Mouse (Mus musculus): ENCODE results near the gene Gm47841.

Gm47841 gene

GRCm38 (mm10) chr15:101075150-101075549, 28.0 kb upstream of the Gm47841 start:
- DNase-seq (ENCODE audit: low spot score in 2 of 2): no peak

- no peak for DNase-seq (ENCODE audit: low spot score in 2 of 2)
Observed at GRCm38 (mm10) chr15:101074067-101074466, 26.9 kb upstream of the Gm47841 start.

GRCm38 (mm10) chr15:101072736-101073135, 25.5 kb upstream of the Gm47841 start:
- no peak for DNase-seq (ENCODE audit: low spot score in 2 of 2)

- no peak for DNase-seq (ENCODE audit: low spot score in 2 of 2)
Observed at GRCm38 (mm10) chr15:101070762-101071161, 23.6 kb upstream of the Gm47841 start.

- no peak for DNase-seq (ENCODE audit: low spot score in 2 of 2)
Observed at GRCm38 (mm10) chr15:101069641-101070190, 22.5 kb upstream of the Gm47841 start.

GRCm38 (mm10) chr15:101068671-101069070, 21.5 kb upstream of the Gm47841 start:
- no peak for DNase-seq (ENCODE audit: low spot score in 2 of 2)

- no peak for DNase-seq (ENCODE audit: low spot score in 2 of 2)
Observed at GRCm38 (mm10) chr15:101068029-101068428, 20.8 kb upstream of the Gm47841 start.

GRCm38 (mm10) chr15:101066920-101067696, 19.9 kb upstream of the Gm47841 start:
- no peak for DNase-seq (ENCODE audit: low spot score in 2 of 2)

- no peak for DNase-seq (ENCODE audit: low spot score in 2 of 2)
Observed at GRCm38 (mm10) chr15:101066364-101066847, 19.2 kb upstream of the Gm47841 start.

- DNase-seq (ENCODE audit: low spot score in 2 of 2): no peak
Observed at GRCm38 (mm10) chr15:101065069-101065468, 17.9 kb upstream of the Gm47841 start.

GRCm38 (mm10) chr15:101060280-101060852, 13.2 kb upstream of the Gm47841 start:
- DNase-seq (ENCODE audit: low spot score in 2 of 2): no peak

GRCm38 (mm10) chr15:101059570-101060279, 12.5 kb upstream of the Gm47841 start:
- no peak for DNase-seq (ENCODE audit: low spot score in 2 of 2)

GRCm38 (mm10) chr15:101056225-101056624, 9.0 kb upstream of the Gm47841 start:
- DNase-seq (ENCODE audit: low spot score in 2 of 2): peak in 1 of 2 experiments; percentile 75

GRCm38 (mm10) chr15:101054541-101054940, 7.3 kb upstream of the Gm47841 start:
- DNase-seq (ENCODE audit: low spot score in 2 of 2): no peak

GRCm38 (mm10) chr15:101053832-101054459, 6.7 kb upstream of the Gm47841 start:
- DNase-seq (ENCODE audit: low spot score in 2 of 2): no peak

GRCm38 (mm10) chr15:101052560-101053501, 5.6 kb upstream of the Gm47841 start:
- no peak for DNase-seq (ENCODE audit: low spot score in 2 of 2)

- no peak for DNase-seq (ENCODE audit: low spot score in 2 of 2)
Observed at GRCm38 (mm10) chr15:101051869-101052268, 4.7 kb upstream of the Gm47841 start.

- DNase-seq (ENCODE audit: low spot score in 2 of 2): no peak
Observed at GRCm38 (mm10) chr15:101048338-101048896, 1.2 kb upstream of the Gm47841 start.

- DNase-seq (ENCODE audit: low spot score in 2 of 2): peak; percentile 48 to 49
Observed at GRCm38 (mm10) chr15:101046527-101047193, 537 bp downstream of the Gm47841 start.

GRCm38 (mm10) chr15:101046039-101046526, 1.1 kb downstream of the Gm47841 start:
- DNase-seq (ENCODE audit: low spot score in 2 of 2): no peak

Data from frontal cortex, postnatal 36 days (tissue).